Comparison of ENCODE assay signal across 16 mouse cellular contexts in the genomic region with DNA sequence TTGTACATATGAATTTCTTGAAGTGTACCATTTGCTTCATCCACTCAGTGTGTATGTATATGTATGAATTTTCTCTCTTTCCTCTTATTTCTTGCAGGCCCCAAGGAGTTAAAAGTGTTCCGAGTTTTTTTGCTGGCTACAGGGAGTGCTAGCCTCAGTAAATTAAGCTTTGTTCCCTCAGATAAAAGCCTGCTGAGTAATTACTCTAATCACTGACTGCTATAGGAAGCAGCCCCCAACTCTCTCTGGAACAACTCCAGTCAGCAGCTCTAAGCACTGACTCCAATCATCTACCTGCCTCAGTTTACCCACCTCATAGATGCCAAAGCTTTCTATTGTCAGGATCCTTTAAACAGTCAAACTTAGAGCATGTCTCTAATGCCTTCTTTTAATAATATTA.
"Had no signal": no experiment of that assay in that cellular context is flagged by ENCODE, and none has a peak within 500 bp of the region (broad histone marks: within the 10 kb centered on the region; RNA-seq: fewer than 3 reads in every experiment).

No protein-coding gene starts in this region.

- H3K27ac ChIP-seq: neural tube, embryonic 13.5 days; neural tube, embryonic 15.5 days; stomach, embryonic 15.5 days; stomach, postnatal 0 days had no signal

- H3K9me3 ChIP-seq: neural tube, embryonic 13.5 days; neural tube, embryonic 15.5 days; stomach, embryonic 15.5 days had no signal

- H3K36me3 ChIP-seq: neural tube, embryonic 13.5 days; neural tube, embryonic 15.5 days; stomach, embryonic 15.5 days had no signal

- H3K4me2 ChIP-seq: neural tube, embryonic 13.5 days; neural tube, embryonic 15.5 days; stomach, embryonic 15.5 days had no signal

- DNase-seq: retina, postnatal 1 day; right cerebral cortex, adult 18-20 months; right cerebral cortex, postnatal 14 days; right cerebral cortex, postnatal 25 days; right cerebral cortex, postnatal 4 days; spleen, adult 18-20 months; thymus, adult 18-20 months; thymus, adult 2 months; thymus, postnatal 14 days; thymus, postnatal 25 days; thymus, postnatal 36 days; thymus, postnatal 4 days had no signal

- H3K27me3 ChIP-seq: neural tube, embryonic 13.5 days; neural tube, embryonic 15.5 days; stomach, embryonic 15.5 days had no signal

- H3K9ac ChIP-seq: neural tube, embryonic 13.5 days; neural tube, embryonic 15.5 days; stomach, embryonic 15.5 days had no signal

- H3K4me1 ChIP-seq: neural tube, embryonic 13.5 days; neural tube, embryonic 15.5 days; stomach, embryonic 15.5 days had no signal

- H3K4me3 ChIP-seq: neural tube, embryonic 13.5 days; neural tube, embryonic 15.5 days; stomach, embryonic 15.5 days had no signal
